Mouse (Mus musculus) MEL (cell line): Measurements from ENCODE around the gene Adra1d. TPM values are rescaled to one million over a fixed set of nuclear protein-coding genes. Genes with fewer than 3 reads are reported as not detected.

Source experiments
- DNase-seq: peaks from one replicate; pipeline ENCODE4 v3.0.0; 2011; ENCODE audit warnings: low read depth, low spot score
- H3K27ac ChIP-seq: 2 replicates; pipeline ENCODE4 v1.5.1; 2012; ENCODE audit warnings: low read depth, mild to moderate bottlenecking, control low read depth, low read length, moderate library complexity; ENCODE audit not compliant: control insufficient read depth
- H3K27me3 ChIP-seq, 2 experiments: fragments of 150-350 bp in 1 of 2; sonication (generic) in 1 of 2; 2 replicates each; pipeline ENCODE4 v1.6.1; 2012; ENCODE audit warnings: low read length in 2 of 2, mild to moderate bottlenecking in 2 of 2, improper control_type of control experiment in 1 of 2, moderate library complexity in 1 of 2; ENCODE audit not compliant: insufficient read depth in 2 of 2, control insufficient read depth in 1 of 2
- H3K36me3 ChIP-seq, 2 experiments: 2 replicates each; pipeline ENCODE4 v1.6.1; 2012 to 2014; ENCODE audit warnings: low read length in 2 of 2, improper control_type of control experiment in 1 of 2, inconsistent platforms in 1 of 2, mild to moderate bottlenecking in 1 of 2; ENCODE audit not compliant: insufficient read depth in 2 of 2, control insufficient read depth in 1 of 2
- H3K4me1 ChIP-seq, 2 experiments: fragments of 150-350 bp in 1 of 2; sonication (generic) in 1 of 2; 2 replicates each; pipeline ENCODE4 v1.6.1; 2012; ENCODE audit warnings: low read length in 2 of 2, improper control_type of control experiment in 1 of 2, mild to moderate bottlenecking in 1 of 2; ENCODE audit not compliant: insufficient read depth in 2 of 2, control insufficient read depth in 1 of 2
- H3K4me3 ChIP-seq, 2 experiments: fragments of 150-350 bp in 1 of 2; sonication (generic) in 1 of 2; 2 replicates each; pipeline ENCODE4 v1.5.1; 2012; ENCODE audit warnings: low read depth in 2 of 2, low read length in 2 of 2, mild to moderate bottlenecking in 2 of 2, moderate library complexity in 2 of 2, control low read depth in 1 of 2, improper control_type of control experiment in 1 of 2; ENCODE audit not compliant: control insufficient read depth in 1 of 2, insufficient read depth in 1 of 2
- H3K79me2 ChIP-seq: 2 replicates; pipeline ENCODE4 v1.6.1; 2012; ENCODE audit warnings: mild to moderate bottlenecking, low read length, moderate library complexity; ENCODE audit not compliant: control insufficient read depth, poor library complexity, insufficient read depth
- H3K9ac ChIP-seq: 2 replicates; pipeline ENCODE4 v1.6.1; 2012; ENCODE audit warnings: low read depth, mild to moderate bottlenecking, control low read depth, low read length, moderate library complexity; ENCODE audit not compliant: control insufficient read depth, poor library complexity, severe bottlenecking
- H3K9me3 ChIP-seq: fragments of 150-350 bp; sonication (generic); replicated peaks from 2 replicates; pipeline ENCODE4 v1.6.1; 2012; ENCODE audit warnings: mild to moderate bottlenecking, low read length, improper control_type of control experiment, moderate library complexity; ENCODE audit not compliant: insufficient read depth
- BHLHE40 ChIP-seq: IDR thresholded peaks from 2 replicates; pipeline ENCODE4 v1.6.1; 2012; ENCODE audit warnings: low read depth, mild to moderate bottlenecking, inconsistent platforms, low read length, improper control_type of control experiment, borderline replicate concordance
- CHD1 ChIP-seq: IDR thresholded peaks from 2 replicates; pipeline ENCODE4 v1.6.1; 2012; ENCODE audit warnings: low read depth, mild to moderate bottlenecking, inconsistent platforms, low read length, improper control_type of control experiment
- CHD2 ChIP-seq: IDR thresholded peaks from 2 replicates; pipeline ENCODE4 v1.6.1; 2011; ENCODE audit warnings: low read length, improper control_type of control experiment
- CTCF ChIP-seq, 3 experiments: IDR thresholded peaks in 2 of 3; conservative IDR thresholded peaks in 1 of 3; 2 replicates each; pipeline ENCODE4 v1.5.1; 2011 to 2012; ENCODE audit warnings: low read length in 3 of 3, low read depth in 2 of 3, mild to moderate bottlenecking in 2 of 3, improper control_type of control experiment in 1 of 3, inconsistent platforms in 1 of 3, mixed read lengths in 1 of 3, moderate library complexity in 1 of 3; ENCODE audit not compliant: control insufficient read depth in 1 of 3, insufficient read depth in 1 of 3, poor library complexity in 1 of 3, severe bottlenecking in 1 of 3
- ELF1 ChIP-seq: IDR thresholded peaks from 2 replicates; pipeline ENCODE4 v1.6.1; 2014; ENCODE audit warnings: low read depth, mild to moderate bottlenecking, inconsistent platforms, low read length, improper control_type of control experiment, moderate library complexity
- ETS1 ChIP-seq: IDR thresholded peaks from 2 replicates; pipeline ENCODE4 v1.6.1; 2012; ENCODE audit warnings: low read depth, mild to moderate bottlenecking, inconsistent platforms, low read length, improper control_type of control experiment, moderate library complexity
- GABPA ChIP-seq: IDR thresholded peaks from 2 replicates; pipeline ENCODE4 v1.6.1; 2012; ENCODE audit warnings: low read depth, mild to moderate bottlenecking, inconsistent platforms, low read length, improper control_type of control experiment, moderate library complexity
- GATA1 ChIP-seq: IDR thresholded peaks from 2 replicates; pipeline ENCODE4 v1.6.1; 2011; ENCODE audit warnings: low read depth, low read length, improper control_type of control experiment
- JUND ChIP-seq: IDR thresholded peaks from 2 replicates; pipeline ENCODE4 v1.6.1; 2011; ENCODE audit warnings: low read depth, mild to moderate bottlenecking, improper control_type of control experiment, low read length
- MAFK ChIP-seq: IDR thresholded peaks from 2 replicates; pipeline ENCODE4 v1.6.1; 2011; ENCODE audit warnings: low read depth, mild to moderate bottlenecking, low read length, improper control_type of control experiment, borderline replicate concordance
- MAX ChIP-seq: IDR thresholded peaks from 2 replicates; pipeline ENCODE4 v1.6.1; 2011; ENCODE audit warnings: low read length, improper control_type of control experiment
- MEF2A ChIP-seq: IDR thresholded peaks from 2 replicates; pipeline ENCODE4 v1.6.1; 2014; ENCODE audit warnings: low read depth, mild to moderate bottlenecking, inconsistent platforms, low read length, improper control_type of control experiment; ENCODE audit not compliant: poor library complexity, insufficient replicate concordance, severe bottlenecking; ENCODE audit errors: extremely low read depth
- MYB ChIP-seq: IDR thresholded peaks from 2 replicates; pipeline ENCODE4 v1.6.1; 2011; ENCODE audit warnings: mild to moderate bottlenecking, low read depth, low read length, improper control_type of control experiment
- NELFE ChIP-seq: IDR thresholded peaks from 2 replicates; pipeline ENCODE4 v1.6.1; 2011; ENCODE audit warnings: low read depth, low read length, improper control_type of control experiment
- NRF1 ChIP-seq: IDR thresholded peaks from 2 replicates; pipeline ENCODE4 v1.6.1; 2014; ENCODE audit warnings: low read depth, mild to moderate bottlenecking, inconsistent platforms, low read length, improper control_type of control experiment, moderate library complexity; ENCODE audit not compliant: poor library complexity, insufficient read depth, severe bottlenecking
- POLR2A ChIP-seq, 2 experiments: IDR thresholded peaks; 2 replicates each; pipeline ENCODE4 v1.6.1; 2011 to 2012; ENCODE audit warnings: low read length in 2 of 2, mild to moderate bottlenecking in 2 of 2, control low read depth in 1 of 2, improper control_type of control experiment in 1 of 2, low read depth in 1 of 2, moderate library complexity in 1 of 2; ENCODE audit not compliant: control insufficient read depth in 1 of 2, insufficient read depth in 1 of 2, poor library complexity in 1 of 2
- RCOR1 ChIP-seq: IDR thresholded peaks from 2 replicates; pipeline ENCODE4 v1.6.1; 2012; ENCODE audit warnings: low read depth, mild to moderate bottlenecking, inconsistent platforms, low read length, improper control_type of control experiment
- SIN3A ChIP-seq: IDR thresholded peaks from 2 replicates; pipeline ENCODE4 v1.6.1; 2012; ENCODE audit warnings: low read length, improper control_type of control experiment, inconsistent platforms
- TAL1 ChIP-seq: IDR thresholded peaks from 2 replicates; pipeline ENCODE4 v1.6.1; 2012; ENCODE audit warnings: mild to moderate bottlenecking, inconsistent platforms, low read length, moderate library complexity, mixed read lengths
- TCF12 ChIP-seq: IDR thresholded peaks from 2 replicates; pipeline ENCODE4 v1.6.1; 2014; ENCODE audit warnings: low read depth, mild to moderate bottlenecking, inconsistent platforms, low read length, improper control_type of control experiment, moderate library complexity
- UBTF ChIP-seq: IDR thresholded peaks from 2 replicates; pipeline ENCODE4 v1.6.1; 2012; ENCODE audit warnings: low read depth, mild to moderate bottlenecking, inconsistent platforms, low read length, improper control_type of control experiment, moderate library complexity, borderline replicate concordance; ENCODE audit not compliant: insufficient read depth
- USF1 ChIP-seq: IDR thresholded peaks from 2 replicates; pipeline ENCODE4 v1.6.1; 2014; ENCODE audit warnings: low read depth, mild to moderate bottlenecking, inconsistent platforms, low read length, improper control_type of control experiment, moderate library complexity
- ZC3H11A ChIP-seq: IDR thresholded peaks from 2 replicates; pipeline ENCODE4 v1.6.1; 2012; ENCODE audit warnings: low read depth, mild to moderate bottlenecking, inconsistent platforms, low read length, improper control_type of control experiment
- ZKSCAN1 ChIP-seq: IDR thresholded peaks from 2 replicates; pipeline ENCODE4 v1.6.1; 2012; ENCODE audit warnings: low read depth, mild to moderate bottlenecking, inconsistent platforms, low read length, improper control_type of control experiment, moderate library complexity
- polyA plus RNA-seq, 2 experiments: library from polyadenylated mRNA; stranded (reverse) in 1 of 2; unstranded in 1 of 2; fragments of >175 nt in 1 of 2; fragments of >200 nt in 1 of 2; gene quantifications; 2 replicates each; pipeline versions ENCODE4 v1.2.1 to v1.2.4; 2012; ENCODE audit warnings: low replicate concordance in 2 of 2, low read depth in 1 of 2; ENCODE audit not compliant: insufficient read length in 2 of 2, insufficient read depth in 1 of 2, missing spikeins in 1 of 2
- total RNA-seq: library from RNA; depleted of rRNA; stranded (reverse); fragments of 300-350 nt; gene quantifications from 2 replicates; pipeline ENCODE4 v1.2.3, GENCODE M21; 2012

Adra1d gene
- total and polyA plus RNA-seq, 3 experiments: not detected

- no peaks in the 10 kb centered on the region for H3K4me1 ChIP-seq
- H3K79me2 ChIP-seq: no peaks in the 10 kb centered on the region
- H3K9ac ChIP-seq: no peak overlapping the region
- DNase-seq: no peak
- no peak overlapping the region for H3K27ac ChIP-seq
- TF ChIP-seq ETS1 (no peak), SIN3A (no peak), ZC3H11A (no peak), BHLHE40 (no peak), NELFE (no peak), MAFK (no peak), ELF1 (no peak), MYB (no peak)
- H3K9me3 ChIP-seq: no peaks in the 10 kb centered on the region
- H3K36me3 ChIP-seq: no peaks in the 10 kb centered on the region
- H3K27me3 ChIP-seq: peaks cover 0 to 6% of the 10 kb centered on the region in 2 experiments; a peak in 3 of 4 replicates
- no peak overlapping the region for H3K4me3 ChIP-seq
Observed at GRCm38 (mm10) chr2:131557896-131558295, 4.2 kb downstream of the Adra1d start.

DNA sequence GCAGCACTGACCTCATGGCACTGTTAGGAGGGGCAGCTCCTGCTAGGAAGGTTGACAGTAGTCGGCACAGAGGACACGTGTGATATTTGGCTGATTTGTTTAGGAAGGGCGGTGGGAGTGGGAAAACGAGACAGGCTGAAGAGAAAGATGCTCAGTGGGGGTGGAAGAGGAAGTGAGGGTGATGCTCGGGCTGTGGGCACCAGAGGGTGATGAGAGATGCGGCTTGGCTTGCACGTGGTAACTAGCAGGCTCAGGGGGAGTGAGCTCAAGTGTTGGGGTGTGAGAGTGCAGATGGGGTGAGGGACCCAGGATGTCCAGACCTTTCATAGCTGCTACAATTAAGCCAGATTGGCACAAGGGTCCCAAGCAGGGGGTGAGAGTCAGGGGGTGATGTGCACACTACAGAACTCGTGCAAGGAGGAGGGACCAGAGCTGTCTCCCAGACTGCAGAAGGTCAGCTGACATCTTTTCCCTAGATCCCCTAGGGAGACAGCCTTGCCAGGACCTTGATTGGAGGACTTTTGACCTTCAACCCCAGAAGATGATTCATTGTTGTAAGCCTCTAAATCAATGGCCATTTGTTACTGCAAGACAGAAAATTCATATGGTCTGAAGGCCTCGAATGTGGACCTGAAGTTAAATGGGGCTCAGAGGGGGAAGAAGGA is 9.2 kb downstream of the Adra1d start:
- H3K4me3 ChIP-seq: no peak overlapping the region

DNA sequence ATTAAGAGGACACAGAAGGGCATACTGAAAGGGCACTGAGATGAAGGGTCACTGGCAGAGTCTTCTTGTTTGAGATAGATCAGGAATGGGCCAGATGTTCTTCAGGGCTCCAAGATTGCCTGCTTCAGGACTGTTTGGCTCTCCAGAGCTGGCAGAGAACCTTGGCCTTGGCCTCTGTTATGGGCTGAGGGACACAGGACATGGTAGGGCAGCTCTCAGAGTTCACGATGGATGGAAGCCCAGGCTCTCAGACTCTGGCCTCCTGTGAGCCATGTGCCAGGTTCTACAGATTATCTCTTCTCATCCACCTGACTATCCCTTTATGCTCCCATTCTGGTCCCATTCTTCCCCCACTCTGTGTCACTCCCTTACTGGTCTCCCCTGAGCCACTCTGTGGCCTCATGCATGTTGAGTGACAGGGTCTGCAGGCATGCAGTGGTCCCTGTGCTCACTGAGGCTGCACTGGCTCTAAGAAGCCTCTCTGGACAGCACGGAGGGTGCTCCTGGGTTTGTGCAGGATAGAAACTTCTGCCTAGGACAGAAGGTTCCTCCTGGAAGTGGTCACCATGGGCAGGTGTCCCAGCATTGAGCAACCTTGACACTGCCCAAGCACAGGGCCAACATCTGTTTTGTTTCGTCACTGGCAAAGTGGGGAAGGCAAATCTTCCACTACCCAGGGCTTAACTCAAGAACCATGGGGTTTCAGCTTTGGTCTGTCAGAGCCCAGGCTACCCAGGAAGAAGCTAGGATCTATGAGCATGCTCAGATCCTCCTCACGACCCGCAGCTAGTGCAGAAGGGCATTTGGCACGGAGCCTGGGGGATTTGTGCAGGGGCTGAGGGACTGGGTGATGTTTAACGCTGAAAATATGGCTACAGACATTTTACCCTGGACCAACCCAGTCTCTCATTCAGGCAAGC is 10.1 kb downstream of the Adra1d start:
- peaks cover 0 to 2% of the 10 kb centered on the region in 2 experiments; a peak in 2 of 4 replicates for H3K27me3 ChIP-seq
- TF ChIP-seq TCF12 (no peak), POLR2A (IDR thresholded peaks at IDR 0.05; ENCODE audit: control insufficient read depth in 1 of 2, insufficient read depth in 1 of 2, low read depth in 1 of 2, low read length in 2 of 2, poor library complexity in 1 of 2) (no peak), TAL1 (no peak), GABPA (no peak), JUND (no peak), ZKSCAN1 (no peak), RCOR1 (no peak), ZC3H11A (no peak), CHD1 (no peak), NRF1 (no peak), MEF2A (no peak), CTCF (IDR thresholded peaks at IDR 0.05 in 2 of 3, conservative IDR thresholded peaks at IDR 0.05 in 1 of 3; ENCODE audit: control insufficient read depth in 1 of 3, insufficient read depth in 1 of 3, low read depth in 2 of 3, low read length in 3 of 3, poor library complexity in 1 of 3, severe bottlenecking in 1 of 3) (no peak), MAX (no peak), CHD2 (no peak)

More for the DNA sequence above, 9.2 kb downstream of the Adra1d start:
- DNase-seq: no peak
- Histone ChIP-seq H3K4me1 (no peaks in the 10 kb centered on the region), H3K9ac (no peak overlapping the region), H3K9me3 (no peaks in the 10 kb centered on the region), H3K27ac (no peak overlapping the region), H3K79me2 (no peaks in the 10 kb centered on the region), H3K27me3 (peaks cover 0 to 5% of the 10 kb centered on the region in 2 experiments; a peak in 3 of 4 replicates), H3K36me3 (no peaks in the 10 kb centered on the region)
- TF ChIP-seq MAX (no peak), ETS1 (no peak), UBTF (no peak), USF1 (no peak), GATA1 (no peak), MYB (no peak), MEF2A (no peak)

More for the DNA sequence above, 10.1 kb downstream of the Adra1d start:
- H3K9ac ChIP-seq: no peak overlapping the region
- no peaks in the 10 kb centered on the region for H3K9me3 ChIP-seq
- no peak overlapping the region for H3K27ac ChIP-seq
- no peaks in the 10 kb centered on the region for H3K79me2 ChIP-seq
- no peak for DNase-seq
- H3K4me3 ChIP-seq: no peak overlapping the region
- H3K36me3 ChIP-seq: no peaks in the 10 kb centered on the region
- no peaks in the 10 kb centered on the region for H3K4me1 ChIP-seq
